Mouse (Mus musculus) bone marrow macrophage, adult 2 months (primary cell): Measurements from ENCODE around the gene Ikbkg.

Experiments used
- CTCF ChIP-seq: IDR thresholded peaks from 2 replicates; pipeline ENCODE4 v1.5.1; 2012; ENCODE audit warnings: low read depth, mild to moderate bottlenecking, low read length, moderate library complexity
- POLR2A ChIP-seq: IDR thresholded peaks from 2 replicates; pipeline ENCODE4 v1.6.1; 2012; ENCODE audit warnings: mild to moderate bottlenecking, low read depth, low read length, borderline replicate concordance

DNA sequence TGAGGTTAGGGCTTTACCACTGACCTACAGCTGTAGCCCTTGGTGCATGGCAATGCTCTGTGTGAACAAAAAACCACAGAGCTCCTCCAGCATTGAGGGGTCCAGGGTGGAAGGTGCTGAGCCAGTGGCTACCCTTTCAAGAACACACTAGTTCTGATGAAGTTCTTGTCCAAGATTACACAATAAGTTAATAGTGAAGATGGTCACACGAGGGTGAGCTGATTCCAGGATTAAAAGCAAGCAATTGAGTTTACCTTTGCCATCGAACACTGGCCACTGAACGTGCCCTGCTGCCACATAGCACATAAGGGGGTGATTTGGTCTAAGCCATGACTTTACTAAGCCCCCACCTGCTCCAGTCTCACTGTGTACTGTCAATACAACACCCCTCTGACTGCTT, 34.0 kb downstream of the Ikbkg start:
- no peak for TF ChIP-seq POLR2A
- TF ChIP-seq CTCF: no peak
